Mouse (Mus musculus) small intestine, adult 2 months (tissue): Measurements from ENCODE around the gene Alkbh6.

Source experiments
- CTCF ChIP-seq: fragments of 200-500 bp; IDR thresholded peaks from 2 replicates; pipeline ENCODE4 v1.5.1; 2012; ENCODE audit warnings: low read depth, mild to moderate bottlenecking, control low read depth, inconsistent platforms, low read length, moderate library complexity, mixed read lengths; ENCODE audit not compliant: insufficient replicate concordance, insufficient read length; ENCODE audit errors: extremely low read depth
- POLR2A ChIP-seq: fragments of 200-500 bp; IDR thresholded peaks from 2 replicates; pipeline ENCODE4 v1.6.1; 2012; ENCODE audit warnings: low read depth, mild to moderate bottlenecking, control low read depth, inconsistent platforms, low read length, moderate library complexity

DNA sequence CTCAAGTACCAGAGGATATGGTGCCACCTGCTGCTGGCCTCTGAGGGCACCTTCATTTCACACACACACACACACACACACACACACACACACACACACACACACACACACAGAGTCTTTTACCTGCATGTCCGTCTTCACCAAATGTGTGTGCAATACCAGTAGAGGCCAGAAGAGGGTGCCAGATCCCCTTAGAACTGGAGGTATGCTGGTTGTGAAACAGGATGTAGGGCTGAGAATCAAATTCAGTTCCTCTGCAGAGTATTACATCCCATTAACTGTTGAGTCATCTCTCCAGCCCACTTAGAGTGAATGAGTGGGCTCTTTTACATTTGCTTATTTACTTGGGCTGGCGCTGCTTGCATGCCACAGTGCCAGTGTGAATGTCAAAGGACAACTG, 16.8 kb downstream of the Alkbh6 start:
- TF ChIP-seq CTCF (no peak), POLR2A (no peak)
